Mouse (Mus musculus) bone marrow, adult 2 months (tissue): ENCODE data around the gene Asb12.

Experiments used
- CTCF ChIP-seq: fragments of 200-500 bp; IDR thresholded peaks from 2 replicates; pipeline ENCODE4 v1.5.1; 2011; ENCODE audit warnings: low read length, control low read depth; ENCODE audit not compliant: control insufficient read depth, insufficient read depth
- POLR2A ChIP-seq: fragments of 200-500 bp; IDR thresholded peaks from 2 replicates; pipeline ENCODE4 v1.6.1; 2011; ENCODE audit warnings: low read depth, mild to moderate bottlenecking, control low read depth, low read length, borderline replicate concordance; ENCODE audit not compliant: control insufficient read depth

GRCm38 (mm10) chrX:95554321-95554720, 3.5 kb downstream of the Asb12 start:
- no peak for TF ChIP-seq CTCF
- TF ChIP-seq POLR2A: no peak
